In genomic region chr14:55536116-55536745, GRCm38 (mm10) we compare ENCODE assay signal across 9 mouse cellular contexts. TPM values are rescaled to one million over a fixed set of nuclear protein-coding genes. Genes with fewer than 3 reads are reported as not detected.
DNase-seq lines count a peak whose midpoint lies in the region; ATAC-seq and TF ChIP-seq lines count a peak whose summit lies in the region.
"Had no signal": no experiment of that assay in that cellular context is flagged by ENCODE, and none has a peak within 500 bp of the region (broad histone marks: within the 10 kb centered on the region; RNA-seq: fewer than 3 reads in every experiment).

No protein-coding gene starts in this region.

- H3K4me1 ChIP-seq in kidney, embryonic 14.5 days (ENCODE audit: control insufficient read depth, insufficient read depth, low read length) = peaks cover 8% of the 10 kb centered on the region
- peaks cover 2% of the 10 kb centered on the region for H3K4me1 ChIP-seq in ES-Bruce4 (ENCODE audit: control insufficient read depth, insufficient read depth, low read length)
- no peaks in the 10 kb centered on the region for H3K4me1 ChIP-seq in embryonic facial prominence, embryonic 11.5 days (ENCODE audit: control insufficient read depth, insufficient read depth, low read length)

- 53% methylated on average over 6 of the region's 6 CpGs for WGBS in kidney, embryonic 14.5 days
- WGBS in embryonic facial prominence, embryonic 11.5 days = 49% methylated on average over 6 of the region's 6 CpGs

- H3K9me3 ChIP-seq in kidney, embryonic 14.5 days (ENCODE audit: control insufficient read depth, low read length) = no peaks in the 10 kb centered on the region
- H3K9me3 ChIP-seq in ES-Bruce4 (replicated peaks; ENCODE audit: control insufficient read depth, insufficient read depth, low read length, poor library complexity, severe bottlenecking) = no peaks in the 10 kb centered on the region
- no peaks in the 10 kb centered on the region for H3K9me3 ChIP-seq in embryonic facial prominence, embryonic 11.5 days (replicated peaks; ENCODE audit: control insufficient read depth, low read length)
- H3K9me3 ChIP-seq: liver, embryonic 15.5 days had no signal

- no peaks in the 10 kb centered on the region for H3K36me3 ChIP-seq in kidney, embryonic 14.5 days (ENCODE audit: control insufficient read depth, insufficient read depth, low read length)
- no peaks in the 10 kb centered on the region for H3K36me3 ChIP-seq in ES-Bruce4 (ENCODE audit: control insufficient read depth, insufficient read depth, low read length, poor library complexity, severe bottlenecking)
- H3K36me3 ChIP-seq in embryonic facial prominence, embryonic 11.5 days (replicated peaks; ENCODE audit: control insufficient read depth, insufficient read depth, low read depth, low read length) = no peaks in the 10 kb centered on the region
- H3K36me3 ChIP-seq: liver, embryonic 15.5 days had no signal

- ATAC-seq in kidney, embryonic 14.5 days (ENCODE audit: low FRiP score, low TSS enrichment) = no peak
- no peak for ATAC-seq in embryonic facial prominence, embryonic 11.5 days (replicated peaks; ENCODE audit: insufficient number of reproducible peaks, low FRiP score, low TSS enrichment, low read depth)
- ATAC-seq in megakaryocyte progenitor cell, adult 5-6 weeks (replicated peaks; ENCODE audit: poor library complexity) = peak; percentile 35
- no peak for ATAC-seq in erythroid progenitor cell, adult 5-6 weeks (replicated peaks; ENCODE audit: low FRiP score, poor library complexity, severe bottlenecking)

- DNase-seq in kidney, adult 11 months = peak; percentile 20
- DNase-seq in B cell, adult 2 months = peak; percentile 68 to 70
- peak; percentile 42 for DNase-seq in embryonic facial prominence, embryonic 11.5 days (ENCODE audit: low spot score)

- TF ChIP-seq CTCF in ES-Bruce4 (IDR thresholded peaks at IDR 0.05; ENCODE audit: low read depth, low read length) = peak; percentile 85

- no peak for TF ChIP-seq EP300 in ES-Bruce4 (IDR thresholded peaks at IDR 0.05; ENCODE audit: insufficient read depth, low read depth, low read length)

- H3K27ac ChIP-seq in kidney, embryonic 14.5 days (ENCODE audit: low read depth, low read length) = no peak overlapping the region
- H3K27ac ChIP-seq in ES-Bruce4 (ENCODE audit: insufficient read depth, low read length) = no peak overlapping the region
- no peak overlapping the region for H3K27ac ChIP-seq in embryonic facial prominence, embryonic 11.5 days (replicated peaks; ENCODE audit: low read depth, low read length)
- H3K27ac ChIP-seq: liver, embryonic 15.5 days had no signal

- no peak overlapping the region for H3K4me3 ChIP-seq in kidney, embryonic 14.5 days (ENCODE audit: low read length)
- no peak overlapping the region for H3K4me3 ChIP-seq in ES-Bruce4 (ENCODE audit: low read depth, low read length)
- no peak overlapping the region for H3K4me3 ChIP-seq in embryonic facial prominence, embryonic 11.5 days (ENCODE audit: low read depth, low read length)
- H3K4me3 ChIP-seq: liver, embryonic 15.5 days had no signal

- H3K27me3 ChIP-seq in kidney, embryonic 14.5 days (ENCODE audit: control insufficient read depth, insufficient read depth, low read length) = no peaks in the 10 kb centered on the region
- no peaks in the 10 kb centered on the region for H3K27me3 ChIP-seq in ES-Bruce4 (ENCODE audit: control insufficient read depth, insufficient read depth, low read length, poor library complexity, severe bottlenecking)
- H3K27me3 ChIP-seq in embryonic facial prominence, embryonic 11.5 days (ENCODE audit: control insufficient read depth, insufficient read depth, low read length) = no peaks in the 10 kb centered on the region

- no peak for TF ChIP-seq POLR2A in ES-Bruce4 (IDR thresholded peaks at IDR 0.05; ENCODE audit: insufficient read depth, low read length)

- no peak overlapping the region for H3K9ac ChIP-seq in kidney, embryonic 14.5 days (ENCODE audit: low read depth, low read length)
- no peak overlapping the region for H3K9ac ChIP-seq in ES-Bruce4 (ENCODE audit: low read depth, poor library complexity, severe bottlenecking)
- H3K9ac ChIP-seq in embryonic facial prominence, embryonic 11.5 days (replicated peaks; ENCODE audit: low read length) = no peak overlapping the region
- H3K9ac ChIP-seq: liver, embryonic 15.5 days had no signal

- H3K4me2 ChIP-seq in kidney, embryonic 14.5 days (replicated peaks; ENCODE audit: low read depth, low read length) = no peak overlapping the region
- no peak overlapping the region for H3K4me2 ChIP-seq in embryonic facial prominence, embryonic 11.5 days (ENCODE audit: low read depth, low read length)
- H3K4me2 ChIP-seq: liver, embryonic 15.5 days had no signal

RNA-seq across cellular contexts. Expression of gene Pck2, which starts 3.8 kb away (rescaled TPM):
- polyA plus RNA-seq in kidney, embryonic 14.5 days (2014; fragmentation: Nextera tagmentation; extraction: Ambion mirVana) = 25.0 and 37.1 TPM in 2 replicates
- 18.0 and 21.2 TPM in 2 replicates for polyA plus RNA-seq in ES-Bruce4 (2011; ENCODE audit: insufficient read depth, insufficient read length, low read depth, missing spikeins)
- 12.7 and 14.6 TPM in 2 replicates for polyA plus RNA-seq in embryonic facial prominence, embryonic 11.5 days (2014; fragmentation: Nextera tagmentation; extraction: Ambion mirVana)
- total RNA-seq in megakaryocyte progenitor cell, adult 5-6 weeks (2015) = 17.6 and 18.9 TPM in 2 replicates
- total RNA-seq in megakaryocyte progenitor cell, adult 5-6 weeks (2017) = 32.5 and 44.3 TPM in 2 replicates
- total RNA-seq in erythroid progenitor cell, adult 5-6 weeks (2015; ENCODE audit: low replicate concordance) = 79.3 and 89.7 TPM in 2 replicates
- 112 and 125 TPM in 2 replicates for total RNA-seq in erythroid progenitor cell, adult 5-6 weeks (2017; ENCODE audit: low replicate concordance)

RNA-seq across cellular contexts. Expression of gene Nrl, which starts 11.4 kb away (rescaled TPM):
- polyA plus RNA-seq in kidney, embryonic 14.5 days (2014; fragmentation: Nextera tagmentation; extraction: Ambion mirVana) = not detected in 2 replicates
- not detected in 2 replicates for polyA plus RNA-seq in ES-Bruce4 (2011; ENCODE audit: insufficient read depth, insufficient read length, low read depth, missing spikeins)
- polyA plus RNA-seq in embryonic facial prominence, embryonic 11.5 days (2014; fragmentation: Nextera tagmentation; extraction: Ambion mirVana) = not detected in 2 replicates
- total RNA-seq in megakaryocyte progenitor cell, adult 5-6 weeks (2015) = not detected in 2 replicates
- not detected in 2 replicates for total RNA-seq in megakaryocyte progenitor cell, adult 5-6 weeks (2017)
- total RNA-seq in erythroid progenitor cell, adult 5-6 weeks (2015; ENCODE audit: low replicate concordance) = 0.84 TPM in 1 of 2 replicates, not detected in the other
- total RNA-seq in erythroid progenitor cell, adult 5-6 weeks (2017; ENCODE audit: low replicate concordance) = 0.51 and 0.98 TPM in 2 replicates
- polyA plus RNA-seq: liver, embryonic 15.5 days; stomach, embryonic 16.5 days had no signal

RNA-seq across cellular contexts. Expression of gene Dcaf11, which starts 23.6 kb away (rescaled TPM):
- 62.9 and 90.2 TPM in 2 replicates for polyA plus RNA-seq in kidney, embryonic 14.5 days (2014; fragmentation: Nextera tagmentation; extraction: Ambion mirVana)
- 25.6 and 34.7 TPM in 2 replicates for polyA plus RNA-seq in ES-Bruce4 (2011; ENCODE audit: insufficient read depth, insufficient read length, low read depth, missing spikeins)
- 69.7 and 76.6 TPM in 2 replicates for polyA plus RNA-seq in embryonic facial prominence, embryonic 11.5 days (2014; fragmentation: Nextera tagmentation; extraction: Ambion mirVana)
- 32.6 and 45.9 TPM in 2 replicates for total RNA-seq in megakaryocyte progenitor cell, adult 5-6 weeks (2015)
- 61.1 and 69.1 TPM in 2 replicates for total RNA-seq in megakaryocyte progenitor cell, adult 5-6 weeks (2017)
- 31.0 and 44.0 TPM in 2 replicates for total RNA-seq in erythroid progenitor cell, adult 5-6 weeks (2015; ENCODE audit: low replicate concordance)
- 20.2 and 39.3 TPM in 2 replicates for total RNA-seq in erythroid progenitor cell, adult 5-6 weeks (2017; ENCODE audit: low replicate concordance)

RNA-seq across cellular contexts. Expression of gene A730061H03Rik, which starts 24.0 kb away (rescaled TPM):
- 0.66 and 1.5 TPM in 2 replicates for polyA plus RNA-seq in kidney, embryonic 14.5 days (2014; fragmentation: Nextera tagmentation; extraction: Ambion mirVana)
- not detected in 2 replicates for polyA plus RNA-seq in ES-Bruce4 (2011; ENCODE audit: insufficient read depth, insufficient read length, low read depth, missing spikeins)
- polyA plus RNA-seq in embryonic facial prominence, embryonic 11.5 days (2014; fragmentation: Nextera tagmentation; extraction: Ambion mirVana) = not detected in 2 replicates
- total RNA-seq in megakaryocyte progenitor cell, adult 5-6 weeks (2015) = 1.5 and 4.6 TPM in 2 replicates
- total RNA-seq in megakaryocyte progenitor cell, adult 5-6 weeks (2017) = 3.3 and 8.2 TPM in 2 replicates
- total RNA-seq in erythroid progenitor cell, adult 5-6 weeks (2015; ENCODE audit: low replicate concordance) = 6.5 TPM in 1 of 2 replicates, not detected in the other
- total RNA-seq in erythroid progenitor cell, adult 5-6 weeks (2017; ENCODE audit: low replicate concordance) = not detected in 2 replicates

RNA-seq across cellular contexts. Expression of gene Cpne6, which starts 26.0 kb away (rescaled TPM):
- polyA plus RNA-seq in kidney, embryonic 14.5 days (2014; fragmentation: Nextera tagmentation; extraction: Ambion mirVana) = 0.18 TPM in 1 of 2 replicates, not detected in the other
- not detected in 2 replicates for polyA plus RNA-seq in ES-Bruce4 (2011; ENCODE audit: insufficient read depth, insufficient read length, low read depth, missing spikeins)
- 0.24 and 0.29 TPM in 2 replicates for polyA plus RNA-seq in embryonic facial prominence, embryonic 11.5 days (2014; fragmentation: Nextera tagmentation; extraction: Ambion mirVana)
- not detected in 2 replicates for total RNA-seq in megakaryocyte progenitor cell, adult 5-6 weeks (2015)
- not detected in 2 replicates for total RNA-seq in megakaryocyte progenitor cell, adult 5-6 weeks (2017)
- not detected in 2 replicates for total RNA-seq in erythroid progenitor cell, adult 5-6 weeks (2015; ENCODE audit: low replicate concordance)
- total RNA-seq in erythroid progenitor cell, adult 5-6 weeks (2017; ENCODE audit: low replicate concordance) = not detected in 2 replicates
- polyA plus RNA-seq: liver, embryonic 15.5 days had no signal
